Mouse (Mus musculus): Measurements from ENCODE around the gene Dph5. TPM values are rescaled to one million over a fixed set of nuclear protein-coding genes. Genes with fewer than 3 reads are reported as not detected.

The Dph5 gene
- polyA plus RNA-seq, 1 experiment from 2014 or later, result 18.2 TPM

DNA sequence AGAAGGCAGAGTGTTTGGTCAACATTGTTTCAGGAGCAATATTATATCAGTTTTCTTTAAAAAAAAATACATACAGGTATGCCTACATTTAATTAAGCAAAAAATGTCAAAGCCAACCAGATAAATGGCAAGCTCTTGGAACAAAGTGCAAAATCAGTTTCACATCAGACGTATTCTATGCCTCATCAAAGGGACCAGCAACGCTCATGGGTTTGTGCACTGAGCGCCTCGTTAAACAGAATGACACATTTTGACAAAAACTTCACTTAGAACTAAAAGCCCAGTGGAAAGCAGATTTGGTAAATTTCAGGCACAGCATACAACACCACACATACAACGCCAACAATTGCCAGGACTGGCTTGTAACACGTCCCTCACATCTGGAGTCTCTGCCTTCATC lies 56.7 kb downstream of the Dph5 start:
- H3K4me3 ChIP-seq (ENCODE audit: control insufficient read depth in 1 of 2, insufficient read depth in 1 of 2, low read depth in 1 of 2, low read length in 2 of 2), result no peak overlapping the region
- H3K9ac ChIP-seq (ENCODE audit: low read length), result no peak overlapping the region
- no peaks in the 10 kb centered on the region for H3K9me3 ChIP-seq (ENCODE audit: control insufficient read depth, low read length)
- peaks cover 57% of the 10 kb centered on the region for H3K36me3 ChIP-seq (ENCODE audit: control insufficient read depth, insufficient read depth, low read length)
- no peaks in the 10 kb centered on the region for H3K4me1 ChIP-seq (ENCODE audit: control insufficient read depth in 2 of 2, insufficient read depth in 2 of 2, low read length in 2 of 2)
- H3K4me2 ChIP-seq (ENCODE audit: low read length), result no peak overlapping the region
- H3K27ac ChIP-seq (replicated peaks in 1 of 2; ENCODE audit: control insufficient read depth in 1 of 2, insufficient read depth in 1 of 2, low read depth in 2 of 2, low read length in 2 of 2), result no peak overlapping the region
- 91% methylated on average over 6 of the region's 6 CpGs for WGBS
- H3K27me3 ChIP-seq (ENCODE audit: control insufficient read depth, insufficient read depth, low read length), result no peaks in the 10 kb centered on the region
- ATAC-seq (ENCODE audit: insufficient number of reproducible peaks, insufficient read depth, low FRiP score, low read depth), result no peak

DNA sequence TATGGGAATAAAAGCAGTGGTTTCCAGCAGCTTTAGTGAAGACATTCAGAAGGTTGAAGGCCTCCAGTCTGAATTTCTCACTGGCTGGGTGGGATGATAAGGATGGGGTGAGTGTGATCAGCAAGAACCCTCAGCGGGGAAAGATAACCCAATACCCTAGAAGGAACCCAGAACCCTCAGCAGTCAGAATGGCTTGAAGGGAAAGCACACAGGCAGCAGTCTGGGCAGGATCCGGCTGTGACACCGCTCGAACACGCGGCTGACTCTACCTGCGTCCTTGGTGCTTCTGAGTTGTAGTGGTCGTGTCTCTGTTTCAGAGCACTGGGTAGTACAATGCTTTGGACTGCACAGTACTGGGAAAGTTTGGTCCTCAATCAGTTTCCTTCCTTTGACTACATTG lies 58.6 kb downstream of the Dph5 start:
- Histone ChIP-seq H3K36me3 (ENCODE audit: control insufficient read depth, insufficient read depth, low read length) (peaks cover 53% of the 10 kb centered on the region), H3K27me3 (ENCODE audit: control insufficient read depth, insufficient read depth, low read length) (no peaks in the 10 kb centered on the region), H3K4me1 (ENCODE audit: control insufficient read depth in 2 of 2, insufficient read depth in 2 of 2, low read length in 2 of 2) (no peaks in the 10 kb centered on the region), H3K4me2 (ENCODE audit: low read length) (no peak overlapping the region), H3K9ac (ENCODE audit: low read length) (no peak overlapping the region), H3K27ac (replicated peaks in 1 of 2; ENCODE audit: control insufficient read depth in 1 of 2, insufficient read depth in 1 of 2, low read depth in 2 of 2, low read length in 2 of 2) (no peak overlapping the region), H3K4me3 (ENCODE audit: control insufficient read depth in 1 of 2, insufficient read depth in 1 of 2, low read depth in 1 of 2, low read length in 2 of 2) (no peak overlapping the region), H3K9me3 (ENCODE audit: control insufficient read depth, low read length) (no peaks in the 10 kb centered on the region)
- no peak for ATAC-seq (ENCODE audit: insufficient number of reproducible peaks, insufficient read depth, low FRiP score, low read depth)
- WGBS, result 85% methylated on average over 8 of the region's 8 CpGs

DNA sequence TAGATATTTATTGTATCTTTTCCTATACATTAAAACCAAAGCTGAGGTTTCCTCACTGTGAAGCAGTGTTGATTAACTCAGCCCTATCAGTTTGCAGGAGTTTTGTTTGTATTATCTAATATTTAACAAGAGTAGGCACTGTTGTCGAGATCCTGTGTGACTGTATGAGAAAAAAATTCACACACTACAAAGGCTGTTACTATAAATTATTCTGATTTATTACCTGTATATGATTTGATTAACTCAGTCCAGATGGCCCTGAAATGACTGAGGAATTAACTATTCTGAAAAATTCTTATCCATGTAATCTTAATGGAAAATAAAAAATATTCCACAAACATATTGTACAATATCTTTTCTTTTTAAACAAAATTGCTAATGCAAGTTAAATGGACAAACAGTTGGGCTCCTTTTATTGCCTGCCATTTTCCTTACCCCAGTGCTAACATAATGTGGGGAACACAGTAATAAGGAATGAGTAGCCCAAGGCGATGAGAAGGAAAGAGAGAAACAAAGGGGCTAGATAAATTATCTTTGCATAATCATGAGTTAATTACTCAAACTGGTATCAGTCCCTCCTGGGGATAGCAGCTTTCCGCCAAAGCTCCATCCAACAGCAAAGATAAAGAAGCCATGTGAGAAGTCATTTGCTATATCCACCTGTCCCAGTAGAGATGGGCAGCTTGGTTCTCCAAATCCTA lies 61.7 kb downstream of the Dph5 start:
- Histone ChIP-seq H3K4me3 (ENCODE audit: control insufficient read depth in 1 of 2, insufficient read depth in 1 of 2, low read depth in 1 of 2, low read length in 2 of 2) (no peak overlapping the region), H3K4me1 (ENCODE audit: control insufficient read depth in 2 of 2, insufficient read depth in 2 of 2, low read length in 2 of 2) (peaks cover 0 to 3% of the 10 kb centered on the region in 2 experiments; a peak in 1 of 4 replicates), H3K36me3 (ENCODE audit: control insufficient read depth, insufficient read depth, low read length) (peaks cover 54% of the 10 kb centered on the region), H3K9ac (ENCODE audit: low read length) (no peak overlapping the region), H3K9me3 (ENCODE audit: control insufficient read depth, low read length) (no peaks in the 10 kb centered on the region), H3K27me3 (ENCODE audit: control insufficient read depth, insufficient read depth, low read length) (no peaks in the 10 kb centered on the region), H3K27ac (replicated peaks in 1 of 2; ENCODE audit: control insufficient read depth in 1 of 2, insufficient read depth in 1 of 2, low read depth in 2 of 2, low read length in 2 of 2) (no peak overlapping the region), H3K4me2 (ENCODE audit: low read length) (no peak overlapping the region)
- no peak for ATAC-seq (ENCODE audit: insufficient number of reproducible peaks, insufficient read depth, low FRiP score, low read depth)
- WGBS, result 81% methylated on average over 3 of the region's 3 CpGs

GRCm38 (mm10) chr3:115949921-115950877 lies 62.6 kb downstream of the Dph5 start:
- WGBS, result 82% methylated on average over 6 of the region's 6 CpGs
- Histone ChIP-seq H3K4me2 (ENCODE audit: low read length) (no peak overlapping the region), H3K36me3 (ENCODE audit: control insufficient read depth, insufficient read depth, low read length) (peaks cover 46% of the 10 kb centered on the region), H3K27ac (replicated peaks in 1 of 2; ENCODE audit: control insufficient read depth in 1 of 2, insufficient read depth in 1 of 2, low read depth in 2 of 2, low read length in 2 of 2) (no peak overlapping the region), H3K27me3 (ENCODE audit: control insufficient read depth, insufficient read depth, low read length) (no peaks in the 10 kb centered on the region), H3K9ac (ENCODE audit: low read length) (no peak overlapping the region), H3K4me3 (ENCODE audit: control insufficient read depth in 1 of 2, insufficient read depth in 1 of 2, low read depth in 1 of 2, low read length in 2 of 2) (no peak overlapping the region), H3K9me3 (ENCODE audit: control insufficient read depth, low read length) (no peaks in the 10 kb centered on the region), H3K4me1 (ENCODE audit: control insufficient read depth in 2 of 2, insufficient read depth in 2 of 2, low read length in 2 of 2) (peaks cover 0 to 3% of the 10 kb centered on the region in 2 experiments; a peak in 1 of 4 replicates)
- no peak for ATAC-seq (ENCODE audit: insufficient number of reproducible peaks, insufficient read depth, low FRiP score, low read depth)

DNA sequence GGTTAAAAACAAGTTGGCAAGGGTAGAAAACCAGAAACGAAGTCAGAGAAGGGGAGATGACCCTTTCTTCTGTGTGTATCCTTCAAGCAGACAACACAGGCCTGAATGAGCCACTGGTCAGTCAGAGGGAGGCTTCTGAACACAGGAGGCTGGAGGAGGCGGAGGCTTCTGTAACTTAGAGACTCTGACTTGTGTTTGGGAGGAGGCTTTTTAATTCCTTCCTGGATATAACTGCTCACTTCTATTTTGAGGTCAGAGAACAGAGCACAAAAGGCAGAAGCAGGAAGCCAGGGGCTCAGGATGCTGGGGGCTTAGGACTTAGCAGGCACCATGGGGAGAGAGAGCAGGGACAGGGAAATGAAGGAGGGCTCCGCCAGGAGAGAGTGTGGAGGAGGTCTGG lies 63.6 kb downstream of the Dph5 start:
- Histone ChIP-seq H3K4me1 (ENCODE audit: control insufficient read depth in 2 of 2, insufficient read depth in 2 of 2, low read length in 2 of 2) (peaks cover 0 to 3% of the 10 kb centered on the region in 2 experiments; a peak in 1 of 4 replicates), H3K9ac (ENCODE audit: low read length) (no peak overlapping the region), H3K9me3 (ENCODE audit: control insufficient read depth, low read length) (no peaks in the 10 kb centered on the region), H3K4me2 (ENCODE audit: low read length) (no peak overlapping the region), H3K36me3 (ENCODE audit: control insufficient read depth, insufficient read depth, low read length) (peaks cover 44% of the 10 kb centered on the region), H3K27me3 (ENCODE audit: control insufficient read depth, insufficient read depth, low read length) (no peaks in the 10 kb centered on the region), H3K27ac (replicated peaks in 1 of 2; ENCODE audit: control insufficient read depth in 1 of 2, insufficient read depth in 1 of 2, low read depth in 2 of 2, low read length in 2 of 2) (no peak overlapping the region), H3K4me3 (ENCODE audit: control insufficient read depth in 1 of 2, insufficient read depth in 1 of 2, low read depth in 1 of 2, low read length in 2 of 2) (no peak overlapping the region)
- WGBS, result 66% methylated on average over 3 of the region's 3 CpGs
- no peak; the same call in 1 of the 2 replicates for ATAC-seq (ENCODE audit: insufficient number of reproducible peaks, insufficient read depth, low FRiP score, low read depth)

- WGBS, result 89% methylated on average over 4 of the region's 4 CpGs
- Histone ChIP-seq H3K9ac (ENCODE audit: low read length) (no peak overlapping the region), H3K36me3 (ENCODE audit: control insufficient read depth, insufficient read depth, low read length) (peaks cover 47% of the 10 kb centered on the region), H3K4me2 (ENCODE audit: low read length) (no peak overlapping the region), H3K27ac (replicated peaks in 1 of 2; ENCODE audit: control insufficient read depth in 1 of 2, insufficient read depth in 1 of 2, low read depth in 2 of 2, low read length in 2 of 2) (no peak overlapping the region), H3K9me3 (ENCODE audit: control insufficient read depth, low read length) (no peaks in the 10 kb centered on the region), H3K4me1 (ENCODE audit: control insufficient read depth in 2 of 2, insufficient read depth in 2 of 2, low read length in 2 of 2) (peaks cover 0 to 3% of the 10 kb centered on the region in 2 experiments; a peak in 1 of 4 replicates), H3K4me3 (ENCODE audit: control insufficient read depth in 1 of 2, insufficient read depth in 1 of 2, low read depth in 1 of 2, low read length in 2 of 2) (no peak overlapping the region), H3K27me3 (ENCODE audit: control insufficient read depth, insufficient read depth, low read length) (no peaks in the 10 kb centered on the region)
- no peak for ATAC-seq (ENCODE audit: insufficient number of reproducible peaks, insufficient read depth, low FRiP score, low read depth)
Observed at GRCm38 (mm10) chr3:115952356-115952755, 64.7 kb downstream of the Dph5 start.

DNA sequence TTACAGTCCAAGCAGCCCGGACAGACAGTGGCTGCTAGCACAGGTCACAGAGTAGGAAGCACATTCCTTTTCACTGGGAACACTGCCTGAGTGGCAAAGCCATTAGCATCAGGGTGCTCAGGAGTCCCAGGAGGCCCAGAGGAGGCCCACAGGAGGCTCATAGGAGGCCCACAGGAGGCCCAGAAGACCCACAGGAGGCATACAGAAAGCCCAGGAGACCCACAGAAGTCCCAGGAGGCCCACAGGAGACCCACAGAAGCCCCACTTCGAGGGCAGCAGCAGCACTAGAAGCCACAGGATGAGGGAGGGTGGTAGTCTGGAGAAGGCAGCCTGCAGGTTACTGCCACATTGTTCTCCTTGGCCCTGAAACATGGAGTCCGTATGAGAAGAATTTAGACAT lies 65.5 kb downstream of the Dph5 start:
- Histone ChIP-seq H3K9me3 (ENCODE audit: control insufficient read depth, low read length) (no peaks in the 10 kb centered on the region), H3K27me3 (ENCODE audit: control insufficient read depth, insufficient read depth, low read length) (no peaks in the 10 kb centered on the region), H3K4me1 (ENCODE audit: control insufficient read depth in 2 of 2, insufficient read depth in 2 of 2, low read length in 2 of 2) (peaks cover 0 to 3% of the 10 kb centered on the region in 2 experiments; a peak in 1 of 4 replicates), H3K4me2 (ENCODE audit: low read length) (no peak overlapping the region), H3K36me3 (ENCODE audit: control insufficient read depth, insufficient read depth, low read length) (peaks cover 55% of the 10 kb centered on the region), H3K27ac (replicated peaks in 1 of 2; ENCODE audit: control insufficient read depth in 1 of 2, insufficient read depth in 1 of 2, low read depth in 2 of 2, low read length in 2 of 2) (no peak overlapping the region), H3K4me3 (ENCODE audit: control insufficient read depth in 1 of 2, insufficient read depth in 1 of 2, low read depth in 1 of 2, low read length in 2 of 2) (no peak overlapping the region), H3K9ac (ENCODE audit: low read length) (no peak overlapping the region)
- 58% methylated on average over 3 of the region's 3 CpGs for WGBS
- no peak for ATAC-seq (ENCODE audit: insufficient number of reproducible peaks, insufficient read depth, low FRiP score, low read depth)

Data from heart, embryonic 14.5 days (tissue).